In genomic region chr1:134847851-134848250, GRCm38 (mm10) we compare ENCODE assay signal across 19 mouse cellular contexts.
DNase-seq lines count a peak whose midpoint lies in the region; ATAC-seq and TF ChIP-seq lines count a peak whose summit lies in the region.
"Had no signal": no experiment of that assay in that cellular context is flagged by ENCODE, and none has a peak within 500 bp of the region (broad histone marks: within the 10 kb centered on the region; RNA-seq: fewer than 3 reads in every experiment).

No protein-coding gene starts in this region.

- H3K9ac ChIP-seq in hindbrain, postnatal 0 days (replicated peaks; ENCODE audit: low read length) = no peak overlapping the region
- H3K9ac ChIP-seq in hindbrain, embryonic 14.5 days = no peak overlapping the region
- H3K9ac ChIP-seq: forebrain, embryonic 15.5 days; hindbrain, embryonic 12.5 days; limb, embryonic 13.5 days; liver, embryonic 14.5 days had no signal

- no peak for DNase-seq in gastrocnemius, adult 2 months
- no peak for DNase-seq in gastrocnemius, postnatal 10 days
- peak; percentile 45 for DNase-seq in hindbrain, postnatal 0 days (ENCODE audit: low spot score)
- DNase-seq in hindbrain, embryonic 14.5 days (ENCODE audit: low spot score) = no peak
- peak; percentile 97 for DNase-seq in cerebellum, adult 9-10 months
- peak; percentile 80 for DNase-seq in retina, postnatal 1 day
- DNase-seq in embryonic facial prominence, embryonic 10.5 days (ENCODE audit: low spot score) = no peak
- no peak for DNase-seq in left cerebral cortex, adult 9 months (ENCODE audit: low spot score in 2 of 2)
- DNase-seq: adrenal gland, adult 2 months; midbrain, embryonic 14.5 days; right cerebral cortex, postnatal 14 days had no signal

- TF ChIP-seq CTCF in gastrocnemius, adult 2 months (IDR thresholded peaks at IDR 0.05) = no peak
- no peak for TF ChIP-seq CTCF in hindbrain, postnatal 0 days (IDR thresholded peaks at IDR 0.05; ENCODE audit: low read depth)

- ATAC-seq in hindbrain, postnatal 0 days = no peak
- ATAC-seq in hindbrain, embryonic 14.5 days (ENCODE audit: low FRiP score) = no peak
- ATAC-seq: forebrain, embryonic 15.5 days; intestine, embryonic 16.5 days had no signal

- no peak overlapping the region for H3K4me2 ChIP-seq in hindbrain, postnatal 0 days (ENCODE audit: low read depth, low read length)
- no peak overlapping the region for H3K4me2 ChIP-seq in hindbrain, embryonic 14.5 days (replicated peaks)
- H3K4me2 ChIP-seq: forebrain, embryonic 15.5 days; hindbrain, embryonic 12.5 days; limb, embryonic 13.5 days had no signal

- 57% methylated on average over 9 of the region's 9 CpGs for WGBS in hindbrain, postnatal 0 days
- WGBS in hindbrain, embryonic 14.5 days = 84% methylated on average over 9 of the region's 9 CpGs
- WGBS in embryonic facial prominence, embryonic 10.5 days = 88% methylated on average over 9 of the region's 9 CpGs

- intact Hi-C loops in gastrocnemius, adult 2 months (cut with DNase I) = no loop called here

- H3K4me3 ChIP-seq in gastrocnemius, adult 2 months = no peak overlapping the region
- H3K4me3 ChIP-seq in hindbrain, postnatal 0 days (ENCODE audit: low read length) = no peak overlapping the region
- no peak overlapping the region for H3K4me3 ChIP-seq in hindbrain, embryonic 14.5 days (replicated peaks; ENCODE audit: low read length)
- no peak overlapping the region for H3K4me3 ChIP-seq in embryonic facial prominence, embryonic 10.5 days
- H3K4me3 ChIP-seq: erythroblast, embryonic 14.5 days; forebrain, embryonic 15.5 days; hindbrain, embryonic 12.5 days; left cerebral cortex, adult 2 months; limb, embryonic 13.5 days had no signal

- no peaks in the 10 kb centered on the region for H3K9me3 ChIP-seq in hindbrain, postnatal 0 days (ENCODE audit: low read length)
- no peaks in the 10 kb centered on the region for H3K9me3 ChIP-seq in hindbrain, embryonic 14.5 days (ENCODE audit: control insufficient read depth, low read length)
- no peaks in the 10 kb centered on the region for H3K9me3 ChIP-seq in embryonic facial prominence, embryonic 10.5 days
- H3K9me3 ChIP-seq: forebrain, embryonic 15.5 days; hindbrain, embryonic 12.5 days; limb, embryonic 13.5 days had no signal

- H3K27me3 ChIP-seq in hindbrain, postnatal 0 days (ENCODE audit: insufficient read depth, low read length) = no peaks in the 10 kb centered on the region
- no peaks in the 10 kb centered on the region for H3K27me3 ChIP-seq in hindbrain, embryonic 14.5 days (ENCODE audit: control insufficient read depth, insufficient read depth, low read length)
- H3K27me3 ChIP-seq in embryonic facial prominence, embryonic 10.5 days (replicated peaks; ENCODE audit: low read depth, poor library complexity, severe bottlenecking) = no peaks in the 10 kb centered on the region
- H3K27me3 ChIP-seq: forebrain, embryonic 15.5 days; hindbrain, embryonic 12.5 days; limb, embryonic 13.5 days had no signal

- H3K36me3 ChIP-seq in hindbrain, postnatal 0 days (ENCODE audit: insufficient read depth, low read length) = no peaks in the 10 kb centered on the region
- H3K36me3 ChIP-seq in hindbrain, embryonic 14.5 days (replicated peaks; ENCODE audit: control insufficient read depth, insufficient read depth) = no peaks in the 10 kb centered on the region; the same call in none of the 2 replicates
- H3K36me3 ChIP-seq in embryonic facial prominence, embryonic 10.5 days (replicated peaks) = 0 out of 2 replicates have a peak, but pooled peaks cover 5% of the 10 kb centered on the region
- H3K36me3 ChIP-seq: forebrain, embryonic 15.5 days had no signal

- peak overlapping the region; percentile 35; the same call in 1 of the 2 replicates for H3K27ac ChIP-seq in gastrocnemius, adult 2 months
- H3K27ac ChIP-seq in hindbrain, postnatal 0 days = peak overlapping the region; percentile 33; the same call in 1 of the 2 replicates
- H3K27ac ChIP-seq in hindbrain, embryonic 14.5 days = no peak overlapping the region
- no peak overlapping the region for H3K27ac ChIP-seq in embryonic facial prominence, embryonic 10.5 days (replicated peaks)
- H3K27ac ChIP-seq: forebrain, embryonic 15.5 days; hindbrain, embryonic 12.5 days; kidney, postnatal 0 days; left cerebral cortex, adult 2 months; limb, embryonic 13.5 days; liver, embryonic 14.5 days had no signal

- peaks cover 5% of the 10 kb centered on the region; the same call in 1 of the 2 replicates for H3K4me1 ChIP-seq in hindbrain, postnatal 0 days (ENCODE audit: insufficient read depth, low read length)
- peaks cover 6% of the 10 kb centered on the region for H3K4me1 ChIP-seq in hindbrain, embryonic 14.5 days (replicated peaks; ENCODE audit: control insufficient read depth, insufficient read depth, low read length)
- H3K4me1 ChIP-seq in embryonic facial prominence, embryonic 10.5 days = no peaks in the 10 kb centered on the region; the same call in 1 of the 2 replicates
- H3K4me1 ChIP-seq: forebrain, embryonic 15.5 days; hindbrain, embryonic 12.5 days had no signal

Comparison
In these comparisons a context has a peak if more than half of its experiments do, and no peak if none do; other contexts are left out.
1. DNase-seq: peak in hindbrain, postnatal 0 days (single experiment), cerebellum, adult 9-10 months (single experiment) and retina, postnatal 1 day (single experiment); none in gastrocnemius, adult 2 months (single experiment), gastrocnemius, postnatal 10 days (single experiment), hindbrain, embryonic 14.5 days (single experiment), embryonic facial prominence, embryonic 10.5 days (single experiment) and left cerebral cortex, adult 9 months (0 of 2).
2. H3K27ac ChIP-seq: peak in gastrocnemius, adult 2 months (single experiment) and hindbrain, postnatal 0 days (single experiment); none in hindbrain, embryonic 14.5 days (single experiment) and embryonic facial prominence, embryonic 10.5 days (single experiment).